Mouse (Mus musculus): ENCODE data around the gene Snx29.
"Not testable (repeated sequence)": the region's sequence is repeated elsewhere in the genome, so short reads cannot be mapped to it uniquely, and the experiment has no call there.

The Snx29 gene

DNA sequence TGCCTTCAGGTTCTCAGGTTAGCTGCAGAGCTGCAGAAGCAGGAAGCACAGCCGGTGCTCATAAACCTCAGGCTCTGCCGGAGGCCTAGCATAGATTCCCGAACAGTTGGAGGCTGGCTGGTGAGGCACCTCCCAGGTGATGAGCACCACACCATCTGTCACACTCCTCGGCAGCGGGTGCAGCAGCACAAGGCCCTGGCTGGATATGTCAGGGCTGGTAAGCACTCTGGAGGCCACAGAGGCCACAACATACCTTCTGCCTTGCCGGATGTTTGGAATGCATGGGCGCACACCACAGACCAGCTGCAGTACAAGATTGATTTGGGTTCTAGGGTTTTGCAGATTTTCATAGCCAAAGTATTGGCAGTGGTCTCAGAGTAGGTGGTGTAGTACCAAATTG lies 172.2 kb downstream of the Snx29 start:
- DNase-seq (ENCODE audit: extremely low spot score), result no peak

DNA sequence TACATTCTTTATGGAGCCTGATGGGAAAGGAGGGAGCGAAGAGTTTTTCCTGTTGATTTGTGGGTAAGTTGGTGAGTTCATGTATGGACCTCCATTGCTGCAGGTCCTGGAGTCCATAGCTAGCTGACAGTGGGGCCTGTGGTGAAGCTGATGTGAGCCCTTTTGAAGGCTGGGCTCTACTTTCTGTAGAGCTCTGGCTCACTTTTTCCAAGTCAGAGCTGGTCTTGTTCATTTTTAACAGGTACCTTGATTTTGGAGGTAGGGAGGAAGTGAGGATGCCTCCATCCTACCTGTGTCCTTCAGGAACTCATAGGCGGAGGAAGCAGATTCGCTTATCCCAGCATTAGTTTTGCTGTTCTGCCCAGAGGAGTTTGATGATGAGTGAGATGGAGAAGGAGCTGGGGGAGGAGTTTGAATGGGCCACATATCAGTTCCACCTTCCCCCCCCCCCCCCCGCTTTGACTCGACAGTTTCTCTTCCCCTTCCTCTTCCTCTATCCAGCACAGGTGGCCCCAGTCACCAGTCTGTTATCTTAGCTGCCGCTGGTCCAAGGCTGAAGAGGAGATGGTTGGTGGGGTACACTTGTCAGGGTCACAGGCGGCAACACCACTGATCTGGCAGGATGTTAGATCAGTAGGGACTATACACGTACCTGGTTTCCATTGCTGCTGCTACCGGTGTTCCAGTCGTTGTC lies 173.4 kb downstream of the Snx29 start:
- DNase-seq (ENCODE audit: extremely low spot score), result no peak

- no peak for DNase-seq (ENCODE audit: extremely low spot score)
These were observed 174.0 kb downstream of the Snx29 start for GRCm38 (mm10) chr16:11496721-11497120.

DNA sequence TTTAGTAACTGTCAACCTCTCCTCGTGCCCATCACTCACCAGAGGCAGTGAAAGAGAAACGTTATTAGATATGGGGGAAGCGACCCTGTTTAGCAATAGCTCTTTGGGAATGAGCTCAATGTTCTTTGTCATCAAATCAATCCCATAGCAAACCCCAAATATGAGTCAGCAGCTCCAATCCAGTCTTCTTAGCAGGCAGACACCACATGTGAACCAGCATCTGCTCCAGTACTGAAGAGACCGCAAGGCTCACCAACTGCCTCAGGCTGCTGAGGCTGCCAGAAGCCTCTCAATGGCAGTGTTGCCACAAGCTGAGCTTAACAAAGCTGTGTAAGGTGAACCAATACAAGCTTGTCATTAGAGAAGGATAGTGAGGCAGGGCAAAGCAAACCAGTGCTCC lies 177.4 kb downstream of the Snx29 start:
- DNase-seq (ENCODE audit: extremely low spot score), result no peak

DNA sequence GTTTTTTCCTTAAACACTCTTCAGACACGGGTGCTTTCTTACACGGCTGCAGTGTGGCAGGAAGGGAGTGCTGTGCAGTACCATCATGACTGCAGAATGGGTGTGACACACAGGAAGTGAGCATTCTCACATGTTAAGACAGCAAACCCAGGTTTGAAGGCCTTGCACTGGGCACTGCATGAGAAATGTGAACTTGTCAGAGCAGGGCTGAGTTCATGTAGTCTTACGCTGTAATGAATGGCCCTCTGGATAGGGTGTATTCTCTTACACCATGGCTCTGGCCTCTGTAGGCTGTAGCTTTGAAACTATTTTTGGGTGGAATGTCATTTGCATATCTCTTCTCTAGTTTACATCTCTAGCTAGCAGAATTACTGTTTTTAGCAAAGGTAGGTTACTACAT lies 178.4 kb downstream of the Snx29 start:
- DNase-seq (ENCODE audit: extremely low spot score), result no peak

GRCm38 (mm10) chr16:11501611-11502010 lies 178.9 kb downstream of the Snx29 start:
- no peak for DNase-seq (ENCODE audit: extremely low spot score)

GRCm38 (mm10) chr16:11504666-11505491 lies 182.2 kb downstream of the Snx29 start:
- no peak for DNase-seq (ENCODE audit: extremely low spot score)

GRCm38 (mm10) chr16:11505492-11506176 lies 182.9 kb downstream of the Snx29 start:
- no peak for DNase-seq (ENCODE audit: extremely low spot score)

- DNase-seq (ENCODE audit: extremely low spot score), result no peak
These were observed 184.6 kb downstream of the Snx29 start for GRCm38 (mm10) chr16:11507188-11507731.

GRCm38 (mm10) chr16:11508341-11508740 lies 185.6 kb downstream of the Snx29 start:
- DNase-seq (ENCODE audit: extremely low spot score), result no peak

DNA sequence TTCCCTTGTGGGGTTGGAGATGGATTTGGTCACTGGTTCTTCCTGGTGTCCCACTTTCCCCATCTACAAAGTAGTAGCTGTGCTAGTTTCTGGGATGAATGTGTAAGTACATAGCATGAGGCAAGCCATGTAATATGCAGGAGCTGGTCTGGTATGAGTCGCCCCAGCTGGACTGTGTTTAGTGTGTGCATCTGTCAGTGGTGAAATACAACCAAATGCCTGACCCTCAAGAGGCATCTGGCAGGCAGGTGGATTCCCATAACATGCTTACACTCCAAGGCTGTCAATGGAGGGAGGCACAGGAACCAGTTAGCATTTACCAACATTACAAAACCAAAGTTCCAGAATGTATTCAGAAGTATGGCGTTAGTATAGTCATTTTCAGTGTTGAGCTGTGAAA lies 187.7 kb downstream of the Snx29 start:
- DNase-seq (ENCODE audit: extremely low spot score), result no peak

DNA sequence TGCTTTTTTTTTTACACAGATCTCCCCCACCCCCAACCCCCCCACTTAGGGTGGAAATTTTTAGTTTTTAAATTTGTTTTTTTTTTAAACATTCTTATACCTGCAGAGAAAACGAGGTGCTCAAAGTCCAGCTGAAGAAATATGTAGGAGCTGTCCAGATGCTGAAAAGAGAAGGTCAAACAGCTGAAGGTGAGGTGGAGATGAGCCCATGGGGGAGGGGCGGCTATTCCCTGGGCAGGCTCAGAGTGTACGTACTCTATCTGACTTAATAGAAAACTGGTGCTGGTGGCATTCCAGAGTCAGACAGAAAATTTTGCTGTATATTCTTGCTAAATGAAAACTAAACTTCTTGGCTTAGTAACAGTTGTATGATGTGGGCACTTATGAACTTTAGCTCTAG lies 188.1 kb downstream of the Snx29 start:
- no peak for DNase-seq (ENCODE audit: extremely low spot score)

- not testable (repeated sequence) for DNase-seq (ENCODE audit: extremely low spot score)
These were observed 189.0 kb downstream of the Snx29 start for GRCm38 (mm10) chr16:11511696-11512095.

DNA sequence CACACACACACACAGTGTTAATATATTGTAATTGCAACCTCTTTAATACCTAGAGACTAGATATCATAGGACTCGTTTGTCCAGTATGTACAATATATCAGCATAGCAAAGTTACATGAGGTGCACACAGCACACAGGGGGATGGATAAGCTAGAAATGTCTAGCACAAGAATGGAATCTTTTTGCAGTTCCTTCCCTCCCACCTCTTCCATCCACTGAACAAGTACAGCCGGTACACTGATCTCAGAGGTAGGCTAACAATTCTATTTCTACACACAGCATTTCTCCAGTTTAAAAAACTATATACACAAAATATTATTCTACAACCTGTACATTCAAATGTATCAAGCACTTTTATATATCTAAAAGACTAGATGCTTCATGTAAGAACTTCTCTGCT lies 194.0 kb downstream of the Snx29 start:
- DNase-seq (ENCODE audit: extremely low spot score), result no peak

GRCm38 (mm10) chr16:11517385-11517784 lies 194.7 kb downstream of the Snx29 start:
- no peak for DNase-seq (ENCODE audit: extremely low spot score)

- DNase-seq (ENCODE audit: extremely low spot score), result no peak
These were observed 196.2 kb downstream of the Snx29 start for GRCm38 (mm10) chr16:11518803-11519498.

DNA sequence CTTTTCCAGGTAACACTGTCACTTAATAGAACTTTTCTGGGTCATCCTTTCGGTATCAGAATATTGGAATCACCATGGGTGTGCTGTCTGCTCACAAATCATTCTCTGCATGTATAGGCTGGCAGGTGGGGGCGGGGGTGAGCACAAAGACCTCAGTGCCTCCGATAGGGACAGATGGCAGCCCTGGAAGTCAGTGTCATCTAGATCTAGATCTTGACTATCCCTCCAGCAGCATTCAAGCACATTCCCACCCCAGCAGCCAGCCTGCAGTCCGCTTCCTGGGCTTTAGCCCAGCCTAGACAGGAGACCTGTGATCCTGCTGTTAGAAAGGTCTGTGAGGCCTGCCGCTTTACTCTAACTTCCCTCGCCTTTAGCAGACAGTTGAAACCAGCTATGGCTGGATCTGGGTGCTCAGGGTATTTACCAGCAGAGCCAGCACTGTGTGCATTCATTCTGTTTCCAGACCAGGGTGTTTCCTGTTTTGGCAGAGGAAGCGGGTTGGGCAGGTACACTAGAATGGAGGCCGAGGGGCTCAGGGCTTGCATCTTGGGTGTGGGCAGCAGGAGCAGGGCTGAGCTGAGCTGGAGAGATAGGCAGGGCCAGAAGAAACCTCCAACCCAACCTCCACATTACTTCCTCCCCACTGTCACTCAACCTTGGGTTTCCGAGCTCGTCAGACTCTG lies 203.5 kb downstream of the Snx29 start:
- DNase-seq (ENCODE audit: extremely low spot score), result no peak

DNA sequence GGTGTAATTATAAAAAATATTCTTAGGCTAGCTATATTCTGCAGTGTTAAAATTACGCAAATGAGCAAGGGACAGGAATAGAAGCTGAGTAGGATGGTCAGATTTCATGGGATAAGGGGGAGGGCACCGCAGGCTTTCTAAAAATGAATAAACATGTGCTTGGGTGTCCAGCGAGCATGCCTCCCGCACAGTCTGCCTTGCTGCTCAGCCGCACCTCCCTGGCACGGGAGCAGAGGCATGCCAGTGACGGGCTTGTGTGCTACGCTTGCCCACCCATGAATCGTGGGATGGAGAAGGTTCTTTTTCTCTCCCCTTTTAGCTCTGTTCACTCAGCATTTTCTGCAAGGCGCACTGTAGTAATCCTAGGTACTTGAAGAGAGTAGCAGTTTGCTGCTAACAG lies 204.3 kb downstream of the Snx29 start:
- no peak for DNase-seq (ENCODE audit: extremely low spot score)

GRCm38 (mm10) chr16:11530466-11531194 lies 207.9 kb downstream of the Snx29 start:
- DNase-seq (ENCODE audit: extremely low spot score), result no peak

DNA sequence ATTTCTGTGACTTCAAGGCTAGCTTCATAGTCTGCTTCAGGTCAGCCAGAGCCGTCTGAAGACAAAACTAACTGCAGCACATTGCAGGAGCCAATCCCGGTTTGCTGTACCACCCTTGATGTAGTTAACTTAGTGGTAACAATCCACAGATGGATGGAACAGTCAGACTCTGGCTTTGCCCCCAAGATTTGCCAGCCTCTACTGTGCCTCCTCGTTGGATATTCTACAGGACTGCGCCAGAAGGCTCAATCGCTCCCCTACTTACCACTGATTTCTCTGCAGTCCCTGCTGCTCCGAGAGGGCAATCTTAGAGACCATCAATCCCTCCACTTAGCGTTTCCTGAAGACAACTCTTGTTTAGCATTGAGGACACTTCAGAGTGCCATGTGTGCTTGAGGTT lies 208.7 kb downstream of the Snx29 start:
- no peak for DNase-seq (ENCODE audit: extremely low spot score)

- DNase-seq (ENCODE audit: extremely low spot score), result no peak
These were observed 209.9 kb downstream of the Snx29 start for GRCm38 (mm10) chr16:11532592-11532991.

Measured in embryo, embryonic 9.5 days (tissue).